Mouse (Mus musculus) small intestine, adult 2 months (tissue): ENCODE measurements around the gene Fbxl13.

Experiments
- CTCF ChIP-seq: fragments of 200-500 bp; IDR thresholded peaks from 2 replicates; pipeline ENCODE4 v1.5.1; 2012; ENCODE audit warnings: low read depth, mild to moderate bottlenecking, control low read depth, inconsistent platforms, low read length, moderate library complexity, mixed read lengths; ENCODE audit not compliant: insufficient replicate concordance, insufficient read length; ENCODE audit errors: extremely low read depth
- POLR2A ChIP-seq: fragments of 200-500 bp; IDR thresholded peaks from 2 replicates; pipeline ENCODE4 v1.6.1; 2012; ENCODE audit warnings: low read depth, mild to moderate bottlenecking, control low read depth, inconsistent platforms, low read length, moderate library complexity

DNA sequence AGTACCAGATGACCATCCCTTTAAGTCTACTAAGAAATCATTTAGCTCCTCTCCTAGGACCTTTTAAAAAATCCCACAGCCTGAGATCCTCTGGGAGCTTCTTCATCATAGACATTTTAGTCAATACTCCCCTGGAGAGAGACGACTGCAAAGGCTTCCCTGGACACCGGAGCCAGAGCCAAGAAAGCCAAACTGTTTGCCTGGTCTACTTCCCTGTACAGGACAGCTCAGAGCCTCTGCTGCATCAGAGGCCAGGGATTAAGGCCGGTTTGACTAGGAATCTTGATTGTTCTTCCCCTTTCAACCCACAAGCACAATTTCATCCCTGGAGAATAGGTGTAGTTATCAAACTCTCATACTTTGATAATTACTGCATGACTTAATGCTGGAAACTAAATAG is 148.6 kb downstream of the Fbxl13 start:
- TF ChIP-seq CTCF (no peak), POLR2A (no peak)
